Mouse (Mus musculus): Measurements from ENCODE around the gene Cxcl2. TPM values are rescaled to one million over a fixed set of nuclear protein-coding genes. Genes with fewer than 3 reads are reported as not detected.

Gene Cxcl2
- total RNA-seq, 2 experiments from 2014 or later = not detected

- DNase-seq (ENCODE audit: extremely low spot score in 1 of 2, low spot score in 2 of 2) = peak in 1 of 2 experiments; percentile 65
- intact Hi-C loops (cut with DNase I) = no loop called here
These were observed 12.9 kb upstream of the Cxcl2 start, which contains the start of gene Cxcl1 for GRCm38 (mm10) chr5:90890519-90891463. Cxcl1 (plus strand) TSS chr5:90891241.

GRCm38 (mm10) chr5:90891464-90891813, 12.2 kb upstream of the Cxcl2 start:
- intact Hi-C loops (cut with DNase I) = no loop called here
- DNase-seq (ENCODE audit: extremely low spot score in 1 of 2, low spot score in 2 of 2) = no peak

- DNase-seq (ENCODE audit: extremely low spot score in 1 of 2, low spot score in 2 of 2) = no peak
- intact Hi-C loops (cut with DNase I) = no loop called here
These were observed 9.4 kb upstream of the Cxcl2 start for GRCm38 (mm10) chr5:90894231-90894630.

GRCm38 (mm10) chr5:90897429-90897828, 6.2 kb upstream of the Cxcl2 start:
- intact Hi-C loops (cut with DNase I) = no loop called here
- no peak for DNase-seq (ENCODE audit: extremely low spot score in 1 of 2, low spot score in 2 of 2)

- intact Hi-C loops (cut with DNase I) = no loop called here
- no peak for DNase-seq (ENCODE audit: extremely low spot score in 1 of 2, low spot score in 2 of 2)
These were observed 4.4 kb upstream of the Cxcl2 start for GRCm38 (mm10) chr5:90899308-90899707.

GRCm38 (mm10) chr5:90900147-90900546, 3.5 kb upstream of the Cxcl2 start:
- intact Hi-C loops (cut with DNase I) = no loop called here
- peak in 1 of 2 experiments; percentile 68 for DNase-seq (ENCODE audit: extremely low spot score in 1 of 2, low spot score in 2 of 2)

GRCm38 (mm10) chr5:90900688-90901087, 3.0 kb upstream of the Cxcl2 start:
- DNase-seq (ENCODE audit: extremely low spot score in 1 of 2, low spot score in 2 of 2) = no peak
- intact Hi-C loops (cut with DNase I) = no loop called here

GRCm38 (mm10) chr5:90902380-90903260, 1.1 kb upstream of the Cxcl2 start:
- DNase-seq (ENCODE audit: extremely low spot score in 1 of 2, low spot score in 2 of 2) = no peak
- intact Hi-C loops (cut with DNase I) = no loop called here

- peak in 1 of 2 experiments; percentile 52 for DNase-seq (ENCODE audit: extremely low spot score in 1 of 2, low spot score in 2 of 2)
- intact Hi-C loops (cut with DNase I) = loop anchor here (5.0 kb wide), 1 partner anchor 247 kb away; no protein-coding TSS in a partner anchor
These were observed 5.3 kb downstream of the Cxcl2 start for GRCm38 (mm10) chr5:90908983-90909382.

- intact Hi-C loops (cut with DNase I) = no loop called here
- DNase-seq (ENCODE audit: extremely low spot score in 1 of 2, low spot score in 2 of 2) = no peak
These were observed 15.8 kb downstream of the Cxcl2 start for GRCm38 (mm10) chr5:90919495-90919894.

GRCm38 (mm10) chr5:90922958-90923357, 19.3 kb downstream of the Cxcl2 start:
- no peak for DNase-seq (ENCODE audit: extremely low spot score in 1 of 2, low spot score in 2 of 2)
- intact Hi-C loops (cut with DNase I) = no loop called here

GRCm38 (mm10) chr5:90930546-90930945, 26.9 kb downstream of the Cxcl2 start:
- intact Hi-C loops (cut with DNase I) = no loop called here
- no peak for DNase-seq (ENCODE audit: extremely low spot score in 1 of 2, low spot score in 2 of 2)

GRCm38 (mm10) chr5:90930971-90931851, 27.5 kb downstream of the Cxcl2 start, which contains the start of gene Mthfd2l:
Mthfd2l (plus strand) TSS chr5:90931117.
- intact Hi-C loops (cut with DNase I) = no loop called here
- peak; percentile 60 to 92 for DNase-seq (ENCODE audit: extremely low spot score in 1 of 2, low spot score in 2 of 2)

- intact Hi-C loops (cut with DNase I) = no loop called here
- DNase-seq (ENCODE audit: extremely low spot score in 1 of 2, low spot score in 2 of 2) = no peak
These were observed 28.2 kb downstream of the Cxcl2 start for GRCm38 (mm10) chr5:90931911-90932310.

- no peak for DNase-seq (ENCODE audit: extremely low spot score in 1 of 2, low spot score in 2 of 2)
- intact Hi-C loops (cut with DNase I) = no loop called here
These were observed 33.0 kb downstream of the Cxcl2 start for GRCm38 (mm10) chr5:90936706-90937105.

- intact Hi-C loops (cut with DNase I) = loop anchor here (10.0 kb wide), 1 partner anchor 999 kb away; no protein-coding TSS in a partner anchor
- no peak for DNase-seq (ENCODE audit: extremely low spot score in 1 of 2, low spot score in 2 of 2)
These were observed 41.8 kb downstream of the Cxcl2 start for GRCm38 (mm10) chr5:90945453-90945852.

- DNase-seq (ENCODE audit: extremely low spot score in 1 of 2, low spot score in 2 of 2) = no peak
- intact Hi-C loops (cut with DNase I) = loop anchor here (10.0 kb wide), 1 partner anchor 995 kb away; no protein-coding TSS in a partner anchor
These were observed 45.8 kb downstream of the Cxcl2 start for GRCm38 (mm10) chr5:90949499-90949898.

GRCm38 (mm10) chr5:90951475-90951874, 47.8 kb downstream of the Cxcl2 start:
- peak; percentile 28 to 72 for DNase-seq (ENCODE audit: extremely low spot score in 1 of 2, low spot score in 2 of 2)
- intact Hi-C loops (cut with DNase I) = no loop called here

All from left cerebral cortex, postnatal 10 days (tissue).